Mouse (Mus musculus) neural tube, embryonic 13.5 days (tissue): ENCODE measurements at regions not wholly inside any gene's neighbourhood (a gene's known extent, or its start where the extent isn't known, plus 50 kb on each side); places are given as distances from the start of the nearest gene placed in this dataset.

ENCODE experiments used
- ATAC-seq: fragments of 200-750 bp; cut with Nextera tagmentation; 2 replicates; pipeline ENCODE4 v1.8.0; 2017; ENCODE audit warnings: low read depth, mild to moderate bottlenecking, moderate TSS enrichment, moderate library complexity
- H3K27ac ChIP-seq: fragments of 300-500 bp; sonication (generic); replicated peaks from 2 replicates; pipeline ENCODE4 v1.5.1; 2015; ENCODE audit warnings: moderate library complexity, mild to moderate bottlenecking, inconsistent platforms
- H3K27me3 ChIP-seq: fragments of 300-500 bp; sonication (generic); 2 replicates; pipeline ENCODE4 v1.6.1; 2015; ENCODE audit warnings: mild to moderate bottlenecking, inconsistent platforms
- H3K36me3 ChIP-seq: fragments of 300-500 bp; sonication (generic); 2 replicates; pipeline ENCODE4 v1.6.1; 2015; ENCODE audit warnings: mild to moderate bottlenecking, inconsistent platforms
- H3K4me1 ChIP-seq: fragments of 300-500 bp; sonication (generic); replicated peaks from 2 replicates; pipeline ENCODE4 v1.6.1; 2015; ENCODE audit warnings: inconsistent platforms
- H3K4me2 ChIP-seq: fragments of 300-500 bp; sonication (generic); 2 replicates; pipeline ENCODE4 v1.6.1; 2015; ENCODE audit warnings: inconsistent platforms, mild to moderate bottlenecking, moderate library complexity
- H3K4me3 ChIP-seq: fragments of 300-500 bp; sonication (generic); 2 replicates; pipeline ENCODE4 v1.5.1; 2015; ENCODE audit warnings: mild to moderate bottlenecking, inconsistent platforms
- H3K9ac ChIP-seq: fragments of 300-500 bp; sonication (generic); 2 replicates; pipeline ENCODE4 v1.6.1; 2015; ENCODE audit warnings: moderate library complexity, mild to moderate bottlenecking, inconsistent platforms
- H3K9me3 ChIP-seq: fragments of 300-500 bp; sonication (generic); 2 replicates; pipeline ENCODE4 v1.6.1; 2016; ENCODE audit warnings: inconsistent platforms
- WGBS: fragments of 180-500 bp; shearing (Covaris S2); methylation state at CpG from one replicate; pipeline ENCODE4 v1.1.7; 2015; 5-methylcytosine and 5-hydroxymethylcytosine counted together

GRCm38 (mm10) chr11:24502722-24503424, 425.0 kb downstream of the Bcl11a start:
- ATAC-seq: peak; percentile 69; the same call in 1 of the 2 replicates
- Histone ChIP-seq H3K9ac (no peak overlapping the region), H3K36me3 (no peaks in the 10 kb centered on the region), H3K9me3 (no peaks in the 10 kb centered on the region), H3K4me1 (peaks cover 9% of the 10 kb centered on the region; the same call in 1 of the 2 replicates), H3K27ac (peak overlapping the region; percentile 10; the same call in 1 of the 2 replicates), H3K4me3 (no peak overlapping the region), H3K4me2 (no peak overlapping the region), H3K27me3 (no peaks in the 10 kb centered on the region)
- WGBS: 43% methylated on average over 11 of the region's 11 CpGs

- H3K4me1 ChIP-seq: no peaks in the 10 kb centered on the region
- H3K36me3 ChIP-seq: no peaks in the 10 kb centered on the region
- no peak overlapping the region for H3K9ac ChIP-seq
- H3K4me2 ChIP-seq: no peak overlapping the region
- no peaks in the 10 kb centered on the region for H3K9me3 ChIP-seq
- ATAC-seq: no peak
- no peak overlapping the region for H3K27ac ChIP-seq
- no peaks in the 10 kb centered on the region for H3K27me3 ChIP-seq
- no peak overlapping the region for H3K4me3 ChIP-seq
Observed at GRCm38 (mm10) chr11:24515568-24515967, 437.7 kb downstream of the Bcl11a start.

GRCm38 (mm10) chr11:24535462-24535861, 457.6 kb downstream of the Bcl11a start:
- Histone ChIP-seq H3K27me3 (no peaks in the 10 kb centered on the region), H3K9me3 (no peaks in the 10 kb centered on the region), H3K27ac (no peak overlapping the region), H3K36me3 (no peaks in the 10 kb centered on the region), H3K9ac (no peak overlapping the region), H3K4me3 (no peak overlapping the region), H3K4me1 (no peaks in the 10 kb centered on the region), H3K4me2 (no peak overlapping the region)
- WGBS: 68% methylated on average over 7 of the region's 7 CpGs
- ATAC-seq: no peak

- Histone ChIP-seq H3K4me3 (no peak overlapping the region), H3K36me3 (no peaks in the 10 kb centered on the region), H3K27ac (no peak overlapping the region), H3K4me2 (no peak overlapping the region), H3K9ac (no peak overlapping the region), H3K27me3 (no peaks in the 10 kb centered on the region), H3K9me3 (no peaks in the 10 kb centered on the region), H3K4me1 (no peaks in the 10 kb centered on the region)
- ATAC-seq: no peak
Observed at GRCm38 (mm10) chr11:24537721-24538120, 459.9 kb downstream of the Bcl11a start.

- ATAC-seq: no peak
- no peaks in the 10 kb centered on the region for H3K9me3 ChIP-seq
Observed at GRCm38 (mm10) chr11:24569655-24570054, 491.8 kb downstream of the Bcl11a start.

GRCm38 (mm10) chr11:24613529-24613928, 535.7 kb downstream of the Bcl11a start:
- H3K36me3 ChIP-seq: no peaks in the 10 kb centered on the region
- peaks cover 5% of the 10 kb centered on the region; the same call in 1 of the 2 replicates for H3K4me1 ChIP-seq
- no peak for ATAC-seq
- no peak overlapping the region for H3K27ac ChIP-seq
- no peak overlapping the region for H3K9ac ChIP-seq
- no peak overlapping the region for H3K4me2 ChIP-seq
- 62% methylated on average over 5 of the region's 5 CpGs for WGBS
- H3K27me3 ChIP-seq: no peaks in the 10 kb centered on the region
- no peaks in the 10 kb centered on the region for H3K9me3 ChIP-seq
- no peak overlapping the region for H3K4me3 ChIP-seq

More at GRCm38 (mm10) chr11:24569655-24570054, 491.8 kb downstream of the Bcl11a start:
- no peaks in the 10 kb centered on the region for H3K27me3 ChIP-seq
- no peak overlapping the region for H3K4me2 ChIP-seq
- H3K36me3 ChIP-seq: no peaks in the 10 kb centered on the region
- no peak overlapping the region for H3K4me3 ChIP-seq
- no peak overlapping the region for H3K27ac ChIP-seq
- no peaks in the 10 kb centered on the region for H3K4me1 ChIP-seq
- H3K9ac ChIP-seq: no peak overlapping the region

GRCm38 (mm10) chr11:24615436-24615835, 537.6 kb downstream of the Bcl11a start:
- ATAC-seq: no peak

GRCm38 (mm10) chr11:24618586-24618985, 540.7 kb downstream of the Bcl11a start:
- Histone ChIP-seq H3K9me3 (no peaks in the 10 kb centered on the region), H3K4me1 (peaks cover 6% of the 10 kb centered on the region; the same call in 1 of the 2 replicates), H3K27me3 (no peaks in the 10 kb centered on the region), H3K36me3 (no peaks in the 10 kb centered on the region), H3K4me2 (no peak overlapping the region), H3K4me3 (no peak overlapping the region), H3K9ac (no peak overlapping the region), H3K27ac (no peak overlapping the region)
- WGBS: 35% methylated on average over 2 of the region's 2 CpGs
- ATAC-seq: no peak

More at GRCm38 (mm10) chr11:24615436-24615835, 537.6 kb downstream of the Bcl11a start:
- Histone ChIP-seq H3K4me2 (no peak overlapping the region), H3K4me1 (peaks cover 6% of the 10 kb centered on the region; the same call in 1 of the 2 replicates), H3K27me3 (no peaks in the 10 kb centered on the region), H3K9me3 (no peaks in the 10 kb centered on the region), H3K9ac (no peak overlapping the region), H3K36me3 (no peaks in the 10 kb centered on the region), H3K4me3 (no peak overlapping the region), H3K27ac (no peak overlapping the region)
- WGBS: 75% methylated on average over 1 of the region's 1 CpGs

GRCm38 (mm10) chr11:24619021-24619420, 541.2 kb downstream of the Bcl11a start:
- no peak overlapping the region for H3K4me3 ChIP-seq
- ATAC-seq: no peak
- whole genome bisulfite sequencing: 71% methylated on average over 4 of the region's 4 CpGs
- no peak overlapping the region for H3K27ac ChIP-seq
- H3K36me3 ChIP-seq: no peaks in the 10 kb centered on the region
- no peaks in the 10 kb centered on the region for H3K27me3 ChIP-seq
- H3K4me1 ChIP-seq: peaks cover 6% of the 10 kb centered on the region; the same call in 1 of the 2 replicates
- no peaks in the 10 kb centered on the region for H3K9me3 ChIP-seq
- H3K9ac ChIP-seq: no peak overlapping the region
- H3K4me2 ChIP-seq: no peak overlapping the region

- Histone ChIP-seq H3K36me3 (no peaks in the 10 kb centered on the region), H3K4me3 (no peak overlapping the region), H3K4me2 (no peak overlapping the region), H3K9me3 (no peaks in the 10 kb centered on the region), H3K4me1 (no peaks in the 10 kb centered on the region; the same call in 1 of the 2 replicates), H3K27me3 (no peaks in the 10 kb centered on the region), H3K27ac (no peak overlapping the region), H3K9ac (no peak overlapping the region)
- no peak for ATAC-seq
- 46% methylated on average over 5 of the region's 5 CpGs for WGBS
Observed at GRCm38 (mm10) chr11:24628619-24629018, 550.8 kb downstream of the Bcl11a start.

- no peak overlapping the region for H3K9ac ChIP-seq
- H3K4me3 ChIP-seq: no peak overlapping the region
- no peaks in the 10 kb centered on the region for H3K36me3 ChIP-seq
- no peak for ATAC-seq
- H3K27me3 ChIP-seq: no peaks in the 10 kb centered on the region
- WGBS: 76% methylated on average over 4 of the region's 4 CpGs
- H3K4me1 ChIP-seq: no peaks in the 10 kb centered on the region; the same call in 1 of the 2 replicates
- no peak overlapping the region for H3K27ac ChIP-seq
- no peaks in the 10 kb centered on the region for H3K9me3 ChIP-seq
- H3K4me2 ChIP-seq: no peak overlapping the region
Observed at GRCm38 (mm10) chr11:24629431-24629830, 551.6 kb downstream of the Bcl11a start.

- Histone ChIP-seq H3K4me1 (no peaks in the 10 kb centered on the region; the same call in 1 of the 2 replicates), H3K27ac (no peak overlapping the region), H3K4me3 (no peak overlapping the region), H3K9ac (no peak overlapping the region), H3K9me3 (no peaks in the 10 kb centered on the region), H3K27me3 (no peaks in the 10 kb centered on the region), H3K4me2 (no peak overlapping the region), H3K36me3 (no peaks in the 10 kb centered on the region)
- whole genome bisulfite sequencing: 6% methylated on average over 1 of the region's 1 CpGs
- no peak for ATAC-seq
Observed at GRCm38 (mm10) chr11:24630403-24630900, 552.6 kb downstream of the Bcl11a start.

- no peaks in the 10 kb centered on the region for H3K36me3 ChIP-seq
- no peaks in the 10 kb centered on the region for H3K9me3 ChIP-seq
- no peaks in the 10 kb centered on the region; the same call in 1 of the 2 replicates for H3K4me1 ChIP-seq
- WGBS: 84% methylated on average over 2 of the region's 2 CpGs
- no peak overlapping the region for H3K4me3 ChIP-seq
- no peaks in the 10 kb centered on the region for H3K27me3 ChIP-seq
- H3K9ac ChIP-seq: no peak overlapping the region
- no peak overlapping the region for H3K4me2 ChIP-seq
- ATAC-seq: no peak
- H3K27ac ChIP-seq: no peak overlapping the region
Observed at GRCm38 (mm10) chr11:24631651-24632050, 553.8 kb downstream of the Bcl11a start.
